Mouse (Mus musculus): ENCODE data around the gene Lsg1. TPM values are rescaled to one million over a fixed set of nuclear protein-coding genes. Genes with fewer than 3 reads are reported as not detected.

Gene Lsg1
- total RNA-seq, 2 experiments from 2014 or later = 42.8 to 69.8 TPM

DNA sequence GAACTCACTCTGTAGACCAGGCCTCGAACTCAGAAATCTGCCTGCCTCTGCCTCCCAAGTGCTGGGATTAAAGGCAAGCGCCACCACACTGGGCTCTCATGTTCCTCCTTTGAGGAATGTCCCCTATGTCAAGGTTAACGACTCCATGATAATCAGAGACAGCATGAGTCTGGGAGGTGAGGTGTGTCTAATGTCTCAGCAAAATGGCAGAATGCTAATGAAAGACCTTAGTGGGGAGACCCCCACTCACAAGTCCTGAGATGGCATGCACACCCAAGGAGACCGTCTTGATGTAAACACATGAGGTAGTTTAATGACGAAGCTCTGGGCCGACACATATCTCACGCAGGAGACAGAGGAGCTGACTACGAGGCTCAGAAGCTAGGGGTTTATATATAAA lies 33.3 kb downstream of the Lsg1 start:
- no peak for ATAC-seq (replicated peaks; ENCODE audit: poor library complexity)

GRCm38 (mm10) chr16:30552621-30553338 lies 34.6 kb downstream of the Lsg1 start:
- 0 out of 2 replicates have a peak, but pooled peaks have one; percentile 7 for ATAC-seq (replicated peaks; ENCODE audit: poor library complexity)

DNA sequence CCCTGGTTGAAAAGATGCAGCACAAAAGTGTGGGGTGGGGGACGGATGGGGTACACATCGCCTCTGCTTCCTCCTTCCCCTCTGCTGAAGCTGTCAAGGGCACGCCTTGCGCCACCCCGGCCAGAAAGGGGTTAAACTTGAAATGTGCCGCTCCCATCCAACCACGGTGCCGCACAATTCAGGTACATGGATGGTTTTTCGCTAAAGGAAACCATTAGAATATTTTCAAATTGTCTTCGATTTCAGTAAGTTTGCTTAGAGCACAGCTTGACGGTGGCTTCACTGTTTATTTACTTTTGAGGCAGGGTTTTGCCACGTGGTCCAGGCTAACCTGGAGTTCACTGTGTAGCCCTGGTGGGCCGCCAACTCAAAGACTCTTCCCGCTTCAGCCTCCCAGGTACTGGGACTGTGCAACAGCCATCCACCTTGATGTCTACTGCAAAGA lies 36.6 kb downstream of the Lsg1 start, which contains the start of gene Tmem44:
Tmem44 (minus strand) TSS at position 95 of the 445 bp plus-strand sequence.
- peak; percentile 53 for ATAC-seq (replicated peaks; ENCODE audit: poor library complexity)

DNA sequence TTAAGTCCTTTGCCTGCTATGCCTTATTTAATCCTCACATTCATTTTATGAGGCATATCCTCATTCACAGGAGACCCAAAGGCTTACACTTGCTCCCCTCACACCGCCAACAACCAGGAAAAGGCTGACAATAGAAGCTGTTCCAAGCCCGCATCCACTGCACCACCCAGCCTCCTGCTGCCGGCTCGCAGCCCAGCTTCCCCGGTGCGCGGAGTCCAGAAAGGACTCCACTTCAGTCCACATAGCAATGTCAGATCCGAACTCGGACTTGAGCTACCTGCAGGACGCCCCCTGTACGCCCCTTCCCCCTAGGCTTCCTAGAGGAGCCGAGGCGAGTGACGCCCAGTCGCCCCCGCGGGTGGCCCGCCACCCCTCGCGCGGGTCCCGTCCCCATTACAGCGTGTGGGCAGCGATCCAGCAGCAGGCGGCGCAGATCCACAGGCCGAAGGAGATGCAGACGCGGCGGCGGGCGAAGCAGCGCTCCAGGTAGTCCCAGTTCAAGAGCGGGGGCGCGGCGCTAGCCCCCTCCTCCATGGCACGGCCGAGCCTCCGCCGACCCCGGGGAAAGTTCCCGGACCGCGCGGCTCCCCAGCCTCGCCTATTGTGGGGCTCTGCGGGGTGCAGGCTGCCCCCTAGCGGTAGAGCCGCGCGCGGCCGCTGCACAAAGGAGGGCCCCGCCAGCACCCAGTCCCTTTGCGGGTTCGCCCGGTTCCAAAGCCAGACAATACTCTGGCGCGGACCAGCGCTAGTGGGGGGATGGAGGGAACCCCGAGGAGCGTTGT lies 37.2 kb downstream of the Lsg1 start:
- ATAC-seq (replicated peaks; ENCODE audit: poor library complexity) = peak; percentile 89

DNA sequence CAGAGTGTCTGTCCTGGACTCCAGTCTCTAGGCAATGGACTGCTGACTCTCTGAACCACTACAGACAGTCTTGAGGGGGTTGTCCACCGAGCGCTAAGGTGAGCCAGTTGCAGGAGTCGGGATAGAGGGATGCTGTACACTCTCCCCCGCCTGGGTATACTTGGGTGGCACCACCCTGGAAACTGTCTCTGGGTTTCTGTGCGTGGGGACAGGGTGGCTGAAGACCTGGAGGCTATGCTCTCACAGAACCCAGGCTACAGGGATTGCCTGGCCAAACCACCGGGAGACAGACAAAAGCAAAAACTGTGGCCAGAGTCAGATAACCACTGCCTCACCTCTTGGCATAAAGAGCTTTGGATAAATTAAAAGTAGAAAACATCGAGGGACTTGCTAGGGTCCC lies 37.9 kb downstream of the Lsg1 start:
- ATAC-seq (replicated peaks; ENCODE audit: poor library complexity) = no peak

DNA sequence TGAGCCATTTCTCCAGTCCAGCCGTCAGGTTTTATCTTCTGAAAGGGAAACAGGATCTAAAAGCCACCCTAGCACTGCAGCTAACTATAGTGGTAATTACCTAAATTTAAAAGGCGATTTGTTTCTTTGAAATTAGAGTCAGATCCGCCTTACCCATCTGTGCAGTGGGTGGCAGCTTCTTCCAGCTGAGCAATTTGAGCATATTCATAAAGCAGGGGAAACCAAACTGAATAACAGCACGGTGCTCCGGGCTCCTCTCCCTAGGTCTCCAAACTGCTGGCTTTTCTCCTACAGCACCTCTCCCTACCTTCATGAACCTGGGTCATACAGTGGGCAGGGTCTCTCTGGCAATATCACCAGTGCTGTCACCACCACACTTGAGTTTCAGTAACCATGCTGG lies 39.1 kb downstream of the Lsg1 start:
- no peak for ATAC-seq (replicated peaks; ENCODE audit: poor library complexity)

DNA sequence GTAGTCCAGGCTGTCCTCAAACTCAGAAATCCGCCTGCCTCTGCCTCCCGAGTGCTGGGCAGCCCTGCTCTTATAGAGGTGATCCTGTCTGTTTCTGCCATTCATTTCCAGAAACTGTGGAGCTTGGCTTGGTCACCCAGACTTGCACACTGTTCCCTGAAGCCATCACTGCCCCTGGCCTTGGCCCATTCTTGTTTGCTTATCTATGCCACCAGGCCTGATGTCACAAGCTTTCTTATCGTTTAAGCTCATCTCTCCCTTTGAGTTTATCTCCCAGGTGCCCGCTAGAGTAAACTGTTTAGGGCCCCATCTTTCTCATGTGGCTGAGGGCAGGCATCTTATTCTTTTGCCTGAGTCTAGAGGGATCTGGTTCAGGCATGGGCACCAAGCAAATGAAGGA lies 42.7 kb downstream of the Lsg1 start:
- no peak for ATAC-seq (replicated peaks; ENCODE audit: poor library complexity)

DNA sequence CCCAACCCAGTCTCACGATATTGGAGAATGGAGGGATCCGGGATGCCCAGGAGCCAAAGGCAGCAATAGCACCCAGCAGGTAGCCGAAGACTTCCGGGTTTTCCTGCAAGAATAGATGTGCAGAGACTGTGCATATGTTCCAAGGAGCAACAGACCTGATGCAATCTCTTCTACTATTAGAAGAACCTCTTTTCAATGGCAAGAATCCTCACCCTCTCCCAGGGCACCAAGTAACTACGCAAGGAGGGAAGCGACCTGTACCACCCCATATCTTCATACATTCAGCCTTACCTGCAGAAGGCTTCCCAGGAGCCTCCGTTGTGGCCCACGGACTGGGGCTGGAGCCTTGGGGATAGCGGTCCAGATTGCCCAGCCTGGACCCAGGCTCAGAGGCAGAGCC lies 44.0 kb downstream of the Lsg1 start:
- no peak for ATAC-seq (replicated peaks; ENCODE audit: poor library complexity)

DNA sequence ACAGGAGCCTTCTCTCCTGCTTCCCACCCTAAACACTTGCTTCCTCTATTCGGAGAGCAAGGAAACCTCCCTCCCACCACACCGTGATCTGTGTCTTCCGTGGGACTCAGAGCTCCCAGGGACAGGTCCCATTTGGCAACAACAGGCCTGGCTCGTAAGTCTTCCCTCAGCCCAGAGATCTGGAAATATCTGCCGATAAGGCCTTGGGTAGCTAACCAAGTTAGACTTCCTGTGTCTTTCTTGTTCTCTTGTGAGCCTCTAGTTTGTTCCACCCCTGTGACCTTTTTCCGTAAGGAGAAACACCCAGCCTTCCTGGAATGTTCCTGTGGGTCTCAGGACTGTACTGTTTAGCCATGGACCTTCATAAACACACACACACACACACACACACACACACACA lies 44.6 kb downstream of the Lsg1 start:
- no peak for ATAC-seq (replicated peaks; ENCODE audit: poor library complexity)

DNA sequence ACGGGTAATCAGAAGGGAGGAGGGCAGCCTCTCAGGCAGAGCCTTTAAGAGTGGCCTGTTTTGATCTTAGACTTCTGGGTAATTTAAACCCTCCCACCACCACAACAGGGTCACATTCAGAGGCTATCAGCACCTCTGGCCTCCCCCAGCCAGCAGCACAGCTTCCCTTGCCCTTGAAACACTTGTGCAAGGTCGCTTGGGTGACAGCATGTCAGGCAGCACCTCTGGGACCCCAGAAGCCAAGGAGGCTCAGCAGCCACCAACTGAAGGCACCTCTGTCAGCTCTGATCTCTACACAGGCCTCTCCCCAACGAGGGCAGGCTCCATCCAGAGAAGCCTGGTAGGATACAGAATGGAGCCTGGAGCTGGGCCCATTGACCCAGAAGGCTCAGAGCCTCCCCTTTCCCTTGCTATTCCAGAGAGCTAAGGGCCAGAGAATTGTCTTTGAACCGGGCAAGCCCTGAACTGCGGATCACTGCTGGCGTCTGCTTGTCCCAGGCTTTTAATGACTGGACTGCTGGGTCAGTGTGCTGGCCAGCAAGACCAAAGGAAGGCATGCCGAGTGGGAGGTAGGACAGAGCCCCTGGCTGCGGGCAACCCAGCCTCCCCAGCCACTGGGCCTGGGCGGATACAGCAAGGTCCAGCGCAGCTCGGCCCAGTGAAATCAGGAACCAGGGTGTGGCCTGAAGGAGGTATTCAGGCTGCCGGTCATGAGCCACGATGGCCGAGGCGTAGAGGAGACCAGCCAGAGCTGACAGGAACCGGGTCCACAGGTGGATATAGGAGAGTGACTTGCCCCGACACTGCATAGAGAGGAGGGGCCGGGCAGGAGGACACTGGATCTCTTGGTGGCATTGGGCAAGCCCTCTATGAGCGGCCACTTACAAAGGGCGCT lies 47.0 kb downstream of the Lsg1 start:
- no peak for ATAC-seq (replicated peaks; ENCODE audit: poor library complexity)

- ATAC-seq (replicated peaks; ENCODE audit: poor library complexity) = peak; percentile 88
Observed at GRCm38 (mm10) chr16:30539433-30539832, 48.0 kb downstream of the Lsg1 start.

DNA sequence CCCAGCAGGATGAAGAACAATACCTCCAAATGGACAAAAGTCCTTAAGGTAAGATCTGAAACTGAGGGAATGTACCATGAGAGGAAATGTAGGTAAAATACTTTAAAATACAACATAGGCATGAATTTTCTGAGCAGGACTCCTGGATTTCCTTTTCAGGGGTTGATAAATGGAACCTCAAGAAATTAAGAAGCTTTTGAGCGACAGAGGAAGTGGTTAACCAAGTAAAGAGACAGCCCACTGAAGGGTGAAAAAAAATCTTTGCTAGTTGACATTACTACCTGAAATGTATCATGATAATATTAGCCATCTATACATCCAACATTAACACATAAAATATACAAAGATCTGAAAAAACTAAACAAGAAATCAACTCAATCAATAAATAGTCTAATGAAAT lies 52.3 kb downstream of the Lsg1 start:
- no peak for ATAC-seq (replicated peaks; ENCODE audit: poor library complexity)

- ATAC-seq (replicated peaks; ENCODE audit: poor library complexity) = peak; percentile 87
Observed at GRCm38 (mm10) chr16:30533592-30533991, 53.8 kb downstream of the Lsg1 start.

- ATAC-seq (replicated peaks; ENCODE audit: poor library complexity) = no peak
Observed at GRCm38 (mm10) chr16:30532929-30533328, 54.5 kb downstream of the Lsg1 start.

DNA sequence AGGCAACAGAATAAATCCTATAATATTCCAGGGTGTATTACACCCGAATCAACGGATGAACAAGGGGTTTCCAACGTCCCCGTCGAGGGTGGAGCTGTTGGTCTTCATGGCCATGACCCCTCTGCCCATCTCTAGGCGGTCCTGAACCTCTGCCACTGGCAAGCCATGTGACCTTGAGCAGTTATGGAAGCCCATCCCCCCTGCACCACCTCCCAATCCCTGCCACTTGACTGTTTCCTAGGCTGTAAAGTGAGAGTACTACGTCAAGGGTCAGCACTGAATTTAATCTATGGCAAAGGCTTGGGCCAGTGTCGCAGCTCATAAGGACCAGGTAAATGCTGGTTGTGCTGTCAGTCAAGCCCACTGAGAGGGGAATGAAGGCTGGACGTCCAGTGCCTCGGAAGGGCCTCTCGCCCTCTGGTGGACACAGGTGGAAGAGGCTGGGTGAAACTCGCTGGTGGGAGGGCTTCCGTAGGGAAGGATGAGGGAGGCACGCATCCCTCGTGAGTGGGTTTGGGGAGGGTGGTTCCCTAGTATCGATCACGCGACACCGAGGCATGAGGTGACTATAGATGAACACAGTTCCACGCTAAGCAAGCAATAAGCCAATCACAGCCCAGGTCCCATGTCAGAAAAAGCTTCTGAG lies 55.5 kb downstream of the Lsg1 start:
- peak; percentile 66 for ATAC-seq (replicated peaks; ENCODE audit: poor library complexity)

DNA sequence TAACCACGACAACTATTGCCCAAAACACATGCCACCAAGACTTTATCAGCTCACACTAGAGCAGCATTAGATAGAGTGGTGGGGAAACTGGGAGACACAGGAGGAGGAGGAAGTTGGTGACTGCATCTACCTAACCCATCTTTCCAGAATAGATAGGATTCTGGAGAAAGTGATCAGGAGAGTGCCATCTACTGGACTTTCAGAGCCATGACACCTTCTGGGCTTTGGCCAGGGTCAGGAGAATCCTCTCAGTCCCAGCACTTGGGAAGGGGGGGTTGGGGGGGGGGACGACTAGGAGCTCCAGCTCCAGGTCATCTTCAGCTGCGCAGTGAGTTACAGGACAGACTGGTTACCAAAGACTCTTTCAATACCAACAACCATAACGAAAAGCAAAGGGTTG lies 56.6 kb downstream of the Lsg1 start:
- 0 out of 2 replicates have a peak, but pooled peaks have one; percentile 47 for ATAC-seq (replicated peaks; ENCODE audit: poor library complexity)

DNA sequence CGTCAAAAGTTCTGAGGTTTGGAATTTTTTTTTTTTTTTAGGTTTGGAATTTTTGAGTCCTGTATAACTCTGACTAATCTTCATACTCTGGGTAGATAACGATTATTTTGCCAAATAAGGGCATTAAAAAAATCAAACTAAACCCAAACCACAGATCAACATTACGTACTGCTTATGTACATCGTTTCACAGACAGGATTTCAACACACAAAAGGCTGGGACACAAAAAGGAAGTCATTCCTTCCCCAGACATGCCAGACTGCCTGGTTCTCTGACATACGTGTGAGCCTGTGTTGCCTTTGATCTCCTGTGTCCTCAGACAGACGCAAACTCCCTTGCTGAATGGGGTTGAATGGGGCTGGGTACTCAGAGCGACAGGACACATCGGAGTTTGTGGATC lies 59.0 kb downstream of the Lsg1 start:
- no peak for ATAC-seq (replicated peaks; ENCODE audit: poor library complexity)

DNA sequence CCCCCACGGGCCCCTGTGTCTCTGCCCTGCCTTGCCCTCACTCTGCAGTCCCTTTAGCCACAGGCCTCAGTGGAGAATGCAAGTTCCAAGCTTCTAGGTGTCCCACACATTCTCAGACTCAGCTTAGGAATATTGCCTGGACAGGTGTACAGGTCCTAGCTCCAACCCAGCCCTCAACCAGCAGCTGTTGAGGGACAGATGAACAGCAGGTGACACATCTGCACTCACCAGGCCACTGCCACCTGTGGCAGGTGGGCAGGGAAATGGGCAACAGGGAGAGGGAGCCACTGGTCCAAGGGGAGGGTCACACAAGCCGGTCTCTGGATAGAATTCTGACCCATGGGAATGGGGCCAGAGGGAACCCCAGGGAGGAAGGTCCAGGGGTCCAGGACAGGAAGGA lies 59.5 kb downstream of the Lsg1 start:
- no peak for ATAC-seq (replicated peaks; ENCODE audit: poor library complexity)

DNA sequence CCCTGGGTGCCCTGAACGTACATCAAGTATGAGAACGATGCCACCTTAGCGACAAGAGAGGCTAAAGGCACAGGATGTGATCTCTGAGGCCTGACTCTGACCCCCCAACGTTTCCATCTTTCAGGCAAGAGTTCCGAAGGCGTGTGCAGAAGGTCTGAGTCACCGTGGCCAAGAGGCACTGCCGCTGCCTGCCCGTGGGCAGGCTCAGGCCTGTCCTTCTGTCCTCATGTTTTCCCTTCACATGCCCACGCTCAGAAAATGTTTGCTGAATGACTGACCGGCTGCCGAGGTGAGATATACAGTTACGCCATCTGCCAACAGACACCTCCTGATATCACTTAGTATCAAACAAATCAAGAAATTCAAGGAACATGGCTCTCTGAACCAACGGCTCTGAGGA lies 61.6 kb downstream of the Lsg1 start:
- ATAC-seq (replicated peaks; ENCODE audit: poor library complexity) = peak; percentile 24

GRCm38 (mm10) chr16:30524481-30524880 lies 62.9 kb downstream of the Lsg1 start:
- no peak for ATAC-seq (replicated peaks; ENCODE audit: poor library complexity)

Data from megakaryocyte progenitor cell, adult 5-6 weeks (primary cell).